8 mouse cellular contexts compared by ENCODE assay signal in genomic region chr9:115310346-115311222, GRCm38 (mm10). TPM values are rescaled to one million over a fixed set of nuclear protein-coding genes. Genes with fewer than 3 reads are reported as not detected.
DNase-seq lines count a peak whose midpoint lies in the region; ATAC-seq and TF ChIP-seq lines count a peak whose summit lies in the region.

Stt3b (minus strand) TSS chr9:115310421.

- under 1% methylated on average over 91 of the region's 91 CpGs for WGBS in forebrain, embryonic 10.5 days
- WGBS in heart, embryonic 15.5 days, result under 1% methylated on average over 89 of the region's 91 CpGs
- under 1% methylated on average over 87 of the region's 91 CpGs for WGBS in liver, embryonic 14.5 days (ENCODE audit: insufficient replicate concordance)
- under 1% methylated on average over 91 of the region's 91 CpGs for WGBS in neural tube, embryonic 11.5 days
- under 1% methylated on average over 87 of the region's 91 CpGs for WGBS in stomach, postnatal 0 days

- TF ChIP-seq EP300 in liver, embryonic 14.5 days (IDR thresholded peaks at IDR 0.05; ENCODE audit: low read depth), result no peak
- TF ChIP-seq EP300 in stomach, postnatal 0 days (optimal IDR thresholded peaks at IDR 0.05), result no peak

- H3K27ac ChIP-seq in forebrain, embryonic 10.5 days, result peak within 1 kb of the TSS; percentile 99
- H3K27ac ChIP-seq in heart, embryonic 15.5 days, result peak within 1 kb of the TSS; percentile 98
- H3K27ac ChIP-seq in liver, embryonic 14.5 days, result peak within 1 kb of the TSS; percentile 88
- peak within 1 kb of the TSS; percentile 97 for H3K27ac ChIP-seq in neural tube, embryonic 11.5 days (ENCODE audit: low read depth, low read length)
- H3K27ac ChIP-seq in stomach, postnatal 0 days (replicated peaks), result peak within 1 kb of the TSS; percentile 97

- H3K9ac ChIP-seq in heart, embryonic 15.5 days, result peak within 1 kb of the TSS; percentile 95
- peak within 1 kb of the TSS; percentile 95 for H3K9ac ChIP-seq in liver, embryonic 14.5 days (replicated peaks)
- peak within 1 kb of the TSS; percentile 98 for H3K9ac ChIP-seq in neural tube, embryonic 11.5 days (ENCODE audit: low read length)
- peak within 1 kb of the TSS; percentile 96 for H3K9ac ChIP-seq in stomach, postnatal 0 days (ENCODE audit: low read length)

- H3K9me3 ChIP-seq in forebrain, embryonic 10.5 days, result no peaks in the 10 kb centered on the region
- no peaks in the 10 kb centered on the region for H3K9me3 ChIP-seq in heart, embryonic 15.5 days (replicated peaks)
- no peaks in the 10 kb centered on the region for H3K9me3 ChIP-seq in liver, embryonic 14.5 days (ENCODE audit: control insufficient read depth, low read length)
- H3K9me3 ChIP-seq in neural tube, embryonic 11.5 days (ENCODE audit: control insufficient read depth, low read length), result no peaks in the 10 kb centered on the region
- H3K9me3 ChIP-seq in stomach, postnatal 0 days (ENCODE audit: control insufficient read depth, low read length), result no peaks in the 10 kb centered on the region

- H3K4me1 ChIP-seq in forebrain, embryonic 10.5 days, result peaks cover 43% of the 10 kb centered on the region
- H3K4me1 ChIP-seq in heart, embryonic 15.5 days (replicated peaks), result peaks cover 26% of the 10 kb centered on the region
- peaks cover 17 to 36% of the 10 kb centered on the region in 2 experiments for H3K4me1 ChIP-seq in liver, embryonic 14.5 days (replicated peaks; ENCODE audit: control insufficient read depth in 2 of 2, insufficient read depth in 2 of 2, low read length in 1 of 2)
- peaks cover 23% of the 10 kb centered on the region for H3K4me1 ChIP-seq in neural tube, embryonic 11.5 days (ENCODE audit: control insufficient read depth, insufficient read depth, low read length)
- peaks cover 7% of the 10 kb centered on the region; the same call in 1 of the 2 replicates for H3K4me1 ChIP-seq in stomach, postnatal 0 days (replicated peaks; ENCODE audit: control insufficient read depth, insufficient read depth)

- peak within 1 kb of the TSS; percentile 99 for H3K4me3 ChIP-seq in forebrain, embryonic 10.5 days
- H3K4me3 ChIP-seq in heart, embryonic 15.5 days, result peak within 1 kb of the TSS; percentile 72
- peak within 1 kb of the TSS; percentile 86 to 97 for H3K4me3 ChIP-seq in liver, embryonic 14.5 days (ENCODE audit: insufficient read depth in 1 of 2, low read depth in 2 of 2, low read length in 2 of 2)
- peak within 1 kb of the TSS; percentile 98 for H3K4me3 ChIP-seq in neural tube, embryonic 11.5 days (ENCODE audit: low read depth, low read length)
- H3K4me3 ChIP-seq in stomach, postnatal 0 days (ENCODE audit: low read depth, low read length), result peak within 1 kb of the TSS; percentile 98

- TF ChIP-seq CTCF in liver, embryonic 14.5 days (IDR thresholded peaks at IDR 0.05; ENCODE audit: low read depth), result 0 out of 2 replicates have a peak, but pooled peaks have one; percentile 9
- TF ChIP-seq CTCF in stomach, postnatal 0 days (IDR thresholded peaks at IDR 0.05; ENCODE audit: low read depth), result peak; percentile 66

- peak; percentile 100 for DNase-seq in CD8-positive naive resting alpha-beta T cell, adult 2 months (ENCODE audit: low read depth in 2 of 2, low spot score in 2 of 2)
- DNase-seq in c-Kit-positive CD71-negative TER-119-negative erythroid progenitor cells, embryonic 14.5 days (ENCODE audit: low read depth), result peak; percentile 98
- DNase-seq in forebrain, embryonic 10.5 days (ENCODE audit: extremely low spot score, low spot score), result peak; percentile 99
- peak; percentile 100 for DNase-seq in kidney, postnatal 25 days
- DNase-seq in liver, embryonic 14.5 days (ENCODE audit: low read depth in 3 of 3, low spot score in 3 of 3), result peak; percentile 97 to 98 (median 97)
- peak; percentile 100 for DNase-seq in neural tube, embryonic 11.5 days (ENCODE audit: low spot score)
- peak; percentile 100 for DNase-seq in stomach, postnatal 0 days (ENCODE audit: low spot score)

- no peaks in the 10 kb centered on the region for H3K27me3 ChIP-seq in forebrain, embryonic 10.5 days (ENCODE audit: poor library complexity, severe bottlenecking)
- no peaks in the 10 kb centered on the region for H3K27me3 ChIP-seq in heart, embryonic 15.5 days
- no peaks in the 10 kb centered on the region for H3K27me3 ChIP-seq in liver, embryonic 14.5 days (ENCODE audit: control insufficient read depth, insufficient read depth, low read length)
- no peaks in the 10 kb centered on the region for H3K27me3 ChIP-seq in neural tube, embryonic 11.5 days (ENCODE audit: control insufficient read depth, insufficient read depth, low read length)
- H3K27me3 ChIP-seq in stomach, postnatal 0 days (ENCODE audit: control insufficient read depth, insufficient read depth, low read length), result no peaks in the 10 kb centered on the region

- H3K4me2 ChIP-seq in heart, embryonic 15.5 days, result peak within 1 kb of the TSS; percentile 69
- peak within 1 kb of the TSS; percentile 91 for H3K4me2 ChIP-seq in liver, embryonic 14.5 days (ENCODE audit: low read depth)
- H3K4me2 ChIP-seq in neural tube, embryonic 11.5 days (ENCODE audit: low read depth), result peak within 1 kb of the TSS; percentile 73
- H3K4me2 ChIP-seq in stomach, postnatal 0 days (replicated peaks; ENCODE audit: low read depth), result peak within 1 kb of the TSS; percentile 59

- ATAC-seq in heart, embryonic 15.5 days (replicated peaks; ENCODE audit: insufficient number of reproducible peaks, insufficient read depth, low FRiP score, low read depth), result peak; percentile 94
- peak; percentile 87 for ATAC-seq in liver, embryonic 14.5 days (ENCODE audit: insufficient read depth)
- peak; percentile 94 for ATAC-seq in neural tube, embryonic 11.5 days (ENCODE audit: insufficient read depth, low FRiP score, low TSS enrichment)
- peak; percentile 96 for ATAC-seq in stomach, postnatal 0 days (ENCODE audit: low FRiP score, low TSS enrichment)

- no peaks in the 10 kb centered on the region for H3K36me3 ChIP-seq in forebrain, embryonic 10.5 days (replicated peaks)
- H3K36me3 ChIP-seq in heart, embryonic 15.5 days, result no peaks in the 10 kb centered on the region
- H3K36me3 ChIP-seq in liver, embryonic 14.5 days (replicated peaks; ENCODE audit: control insufficient read depth, insufficient read depth, low read depth), result no peaks in the 10 kb centered on the region; the same call in 1 of the 2 replicates
- no peaks in the 10 kb centered on the region for H3K36me3 ChIP-seq in neural tube, embryonic 11.5 days (ENCODE audit: control insufficient read depth, insufficient read depth, low read length)
- H3K36me3 ChIP-seq in stomach, postnatal 0 days (ENCODE audit: control insufficient read depth, insufficient read depth, low read length), result no peaks in the 10 kb centered on the region

RNA-seq across cellular contexts. Expression of gene Stt3b, which starts in this region (rescaled TPM):
- polyA plus RNA-seq in forebrain, embryonic 10.5 days (2016; fragmentation: Nextera tagmentation; extraction: Ambion mirVana), result 85.5 and 86.8 TPM in 2 replicates
- polyA plus RNA-seq in heart, embryonic 15.5 days (2015; fragmentation: Nextera tagmentation; extraction: Ambion mirVana), result 64.0 and 76.2 TPM in 2 replicates
- polyA plus RNA-seq in liver, embryonic 14.5 days (2012; rRNA removed), result 18.4 and 24.6 TPM in 2 replicates
- 64.4 and 72.6 TPM in 2 replicates for polyA plus RNA-seq in liver, embryonic 14.5 days (2014; fragmentation: Nextera tagmentation; extraction: Ambion mirVana)
- 122 and 132 TPM in 2 replicates for polyA plus RNA-seq in neural tube, embryonic 11.5 days (2014; fragmentation: Nextera tagmentation; extraction: Ambion mirVana)
- polyA plus RNA-seq in stomach, postnatal 0 days (2015; fragmentation: Nextera tagmentation; extraction: Ambion mirVana), result 48.9 and 49.6 TPM in 2 replicates

Comparison
In these comparisons a context has a peak if more than half of its experiments do, and no peak if none do; other contexts are left out.
1. Peak in every context shown above with its lines: DNase-seq, ATAC-seq, H3K4me3 ChIP-seq and H3K27ac ChIP-seq.